Mouse (Mus musculus) kidney, embryonic 16.5 days (tissue): Measurements from ENCODE around the gene Smim20. TPM values are rescaled to one million over a fixed set of nuclear protein-coding genes. Genes with fewer than 3 reads are reported as not detected.
A peak's percentile ranks its signal among the peaks of the same experiment; 100 is the strongest.

Experiments
- ATAC-seq: fragments of 200-750 bp; cut with Nextera tagmentation; 2 replicates; pipeline ENCODE4 v1.8.0; 2017; ENCODE audit warnings: moderate TSS enrichment; ENCODE audit not compliant: low FRiP score, low TSS enrichment
- H3K27ac ChIP-seq: fragments of 300-500 bp; sonication (generic); 2 replicates; pipeline ENCODE4 v1.5.1; 2014; ENCODE audit warnings: low read length
- H3K27me3 ChIP-seq: fragments of 300-500 bp; sonication (generic); 2 replicates; pipeline ENCODE4 v1.6.1; 2014; ENCODE audit warnings: low read length, control low read depth, mixed read lengths; ENCODE audit not compliant: insufficient read depth
- H3K36me3 ChIP-seq: fragments of 300-500 bp; sonication (generic); 2 replicates; pipeline ENCODE4 v1.6.1; 2014; ENCODE audit warnings: low read length, control low read depth, mixed read lengths; ENCODE audit not compliant: insufficient read depth
- H3K4me1 ChIP-seq: fragments of 300-500 bp; sonication (generic); 2 replicates; pipeline ENCODE4 v1.6.1; 2014; ENCODE audit warnings: low read length, control low read depth, mixed read lengths; ENCODE audit not compliant: insufficient read depth
- H3K4me2 ChIP-seq: fragments of 300-500 bp; sonication (generic); replicated peaks from 2 replicates; pipeline ENCODE4 v1.6.1; 2014; ENCODE audit warnings: low read depth, low read length
- H3K4me3 ChIP-seq: fragments of 300-500 bp; sonication (generic); 2 replicates; pipeline ENCODE4 v1.5.1; 2014; ENCODE audit warnings: mild to moderate bottlenecking, low read length
- H3K9ac ChIP-seq: fragments of 300-500 bp; sonication (generic); replicated peaks from 2 replicates; pipeline ENCODE4 v1.6.1; 2014; ENCODE audit warnings: low read length
- H3K9me3 ChIP-seq: fragments of 300-500 bp; sonication (generic); 2 replicates; pipeline ENCODE4 v1.6.1; 2016; ENCODE audit warnings: low read length, control low read depth
- WGBS: fragments of 180-500 bp; shearing (Covaris S2); extraction: QIAGEN DNeasy Blood & Tissue Kit; methylation state at CpG from one replicate; pipeline ENCODE4 v1.1.7; 2014; 5-methylcytosine and 5-hydroxymethylcytosine counted together
- polyA plus RNA-seq: library from polyadenylated mRNA; unstranded; fragments of >200 nt; fragmentation: Nextera tagmentation; extraction: Ambion mirVana; gene quantifications from 2 replicates; pipeline ENCODE4 v1.2.1, GENCODE M21; 2015

Gene Smim20
- polyA plus RNA-seq, 1 experiment from 2014 or later = 98.2 TPM

DNA sequence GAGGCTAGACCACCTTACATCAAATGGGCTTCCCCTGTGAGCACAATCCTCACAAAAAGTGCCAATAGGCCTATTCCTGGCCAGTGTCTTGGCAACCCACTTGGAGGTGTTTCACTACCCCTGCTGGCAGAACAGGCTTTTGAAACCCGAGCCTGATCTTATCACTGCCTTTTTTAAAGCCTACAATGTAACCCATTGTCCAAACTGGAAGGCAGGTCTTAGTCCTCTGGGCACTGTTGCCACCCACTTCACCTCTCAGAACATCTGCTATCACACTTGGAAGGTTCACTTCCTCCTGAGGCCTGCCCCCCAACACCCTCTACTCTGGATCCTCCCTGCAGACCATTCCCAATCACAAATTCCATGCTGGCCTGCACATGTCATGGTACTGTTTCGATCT, 25.8 kb upstream of the Smim20 start:
- peak; percentile 68 for ATAC-seq
- no peaks in the 10 kb centered on the region for H3K27me3 ChIP-seq
- H3K4me3 ChIP-seq = no peak overlapping the region
- H3K27ac ChIP-seq = no peak overlapping the region
- WGBS = 57% methylated on average over 2 of the region's 2 CpGs
- H3K4me2 ChIP-seq = no peak overlapping the region
- 0 out of 2 replicates have a peak, but pooled peaks cover 3% of the 10 kb centered on the region for H3K4me1 ChIP-seq
- no peaks in the 10 kb centered on the region for H3K9me3 ChIP-seq
- H3K9ac ChIP-seq = no peak overlapping the region
- H3K36me3 ChIP-seq = no peaks in the 10 kb centered on the region

DNA sequence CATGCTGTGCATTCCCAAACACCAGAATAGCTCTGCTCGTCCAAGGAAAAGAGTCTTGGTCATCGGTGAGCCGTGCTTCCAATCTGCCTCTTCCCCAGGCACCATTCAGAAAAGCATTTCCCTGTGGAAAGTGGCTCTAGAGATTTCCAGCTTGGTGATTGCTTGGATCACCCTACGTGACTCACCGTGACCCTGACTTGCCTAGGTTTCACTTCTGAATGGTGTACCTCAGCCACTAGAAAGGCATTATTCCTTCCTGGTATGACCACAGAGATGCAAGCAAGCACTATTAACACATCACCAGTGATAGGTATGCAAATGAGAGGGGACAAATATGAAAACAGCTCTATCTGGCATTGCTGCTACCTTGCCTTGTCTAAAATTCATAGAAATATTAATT, 24.9 kb upstream of the Smim20 start:
- Histone ChIP-seq H3K4me2 (no peak overlapping the region), H3K4me3 (no peak overlapping the region), H3K27me3 (no peaks in the 10 kb centered on the region), H3K4me1 (0 out of 2 replicates have a peak, but pooled peaks cover 3% of the 10 kb centered on the region), H3K9ac (no peak overlapping the region), H3K27ac (no peak overlapping the region), H3K9me3 (no peaks in the 10 kb centered on the region), H3K36me3 (no peaks in the 10 kb centered on the region)
- WGBS = 66% methylated on average over 5 of the region's 5 CpGs
- no peak for ATAC-seq

DNA sequence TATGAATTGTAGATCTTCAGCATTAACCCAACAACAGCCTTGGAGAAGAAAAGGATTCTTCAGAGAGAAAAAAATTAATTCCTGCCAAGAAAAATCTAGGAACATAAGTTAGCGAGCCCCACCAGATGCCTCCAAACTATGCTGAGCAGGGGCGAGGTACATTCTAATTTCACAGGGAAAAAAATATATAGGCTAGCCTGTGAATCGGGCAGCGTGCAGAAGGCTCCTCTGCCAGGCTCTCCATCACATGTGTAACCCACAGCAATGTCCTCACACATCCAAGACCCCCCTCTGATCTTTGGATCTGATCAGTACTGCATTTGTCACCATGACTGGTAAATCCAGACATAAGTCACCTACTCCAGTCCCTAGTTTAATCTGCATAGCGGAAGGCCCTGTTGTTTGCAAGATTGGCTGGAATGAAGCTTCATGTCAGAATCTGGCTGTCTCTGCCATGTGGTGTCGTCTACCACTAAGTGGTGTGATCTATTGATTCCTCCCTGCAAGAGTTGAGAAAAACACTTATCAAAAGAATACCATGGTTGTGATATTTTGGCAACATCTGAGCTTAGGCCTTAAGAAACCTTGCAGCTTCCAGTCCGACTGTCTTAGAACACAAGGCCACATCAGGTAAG, 23.9 kb upstream of the Smim20 start:
- WGBS = 90% methylated on average over 7 of the region's 7 CpGs
- H3K4me2 ChIP-seq = no peak overlapping the region
- H3K4me1 ChIP-seq = 0 out of 2 replicates have a peak, but pooled peaks cover 3% of the 10 kb centered on the region
- H3K9ac ChIP-seq = no peak overlapping the region
- no peak overlapping the region for H3K4me3 ChIP-seq
- no peaks in the 10 kb centered on the region for H3K27me3 ChIP-seq
- no peaks in the 10 kb centered on the region for H3K9me3 ChIP-seq
- ATAC-seq = no peak
- H3K27ac ChIP-seq = no peak overlapping the region
- no peaks in the 10 kb centered on the region for H3K36me3 ChIP-seq

DNA sequence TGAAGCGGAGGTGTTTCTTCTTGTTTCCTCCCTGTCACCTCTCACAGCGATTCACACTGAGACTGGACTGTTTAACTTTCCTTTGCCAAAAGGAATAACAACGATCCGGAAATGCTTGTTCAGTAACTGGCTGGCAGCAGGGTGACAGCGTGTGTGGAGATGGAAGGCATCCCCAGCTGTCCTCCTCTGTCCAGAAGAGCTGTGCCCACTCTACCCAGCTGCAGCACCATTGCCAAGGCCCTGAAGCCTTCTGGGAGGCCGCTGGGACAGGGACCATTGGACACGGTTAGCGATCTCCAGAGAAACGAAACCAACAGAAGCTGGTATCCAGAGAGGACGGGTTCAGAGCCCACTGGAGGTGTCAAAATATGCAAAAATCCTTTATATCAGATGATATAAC, 22.9 kb upstream of the Smim20 start:
- H3K27me3 ChIP-seq = no peaks in the 10 kb centered on the region
- H3K9me3 ChIP-seq = no peaks in the 10 kb centered on the region
- 0 out of 2 replicates have a peak, but pooled peaks cover 3% of the 10 kb centered on the region for H3K4me1 ChIP-seq
- H3K4me2 ChIP-seq = no peak overlapping the region
- 40% methylated on average over 10 of the region's 10 CpGs for WGBS
- H3K9ac ChIP-seq = no peak overlapping the region
- H3K27ac ChIP-seq = no peak overlapping the region
- no peak for ATAC-seq
- no peaks in the 10 kb centered on the region for H3K36me3 ChIP-seq
- no peak overlapping the region for H3K4me3 ChIP-seq

DNA sequence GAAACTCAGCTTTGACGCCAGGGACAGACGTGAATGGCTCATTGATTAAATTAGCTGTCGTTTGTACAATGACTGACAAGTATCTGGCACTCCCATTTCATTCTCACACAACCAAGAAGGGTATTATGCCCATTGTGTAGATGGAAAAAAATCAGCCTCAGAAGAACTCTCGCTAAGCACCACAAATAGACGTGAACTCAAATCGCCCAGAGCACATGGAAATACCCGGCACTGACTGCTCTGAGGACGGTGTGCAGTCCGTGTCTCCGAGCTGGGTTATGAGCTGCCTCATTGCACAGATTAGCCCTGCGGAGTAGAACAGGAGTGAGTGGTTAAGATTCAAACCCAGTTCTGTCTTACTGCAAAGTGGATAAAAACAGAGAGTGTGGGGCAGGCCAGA, 18.4 kb upstream of the Smim20 start:
- Histone ChIP-seq H3K4me3 (no peak overlapping the region), H3K4me1 (no peaks in the 10 kb centered on the region), H3K4me2 (no peak overlapping the region), H3K9ac (no peak overlapping the region), H3K36me3 (no peaks in the 10 kb centered on the region), H3K27me3 (no peaks in the 10 kb centered on the region), H3K27ac (no peak overlapping the region), H3K9me3 (no peaks in the 10 kb centered on the region)
- ATAC-seq = no peak
- 41% methylated on average over 11 of the region's 11 CpGs for WGBS

DNA sequence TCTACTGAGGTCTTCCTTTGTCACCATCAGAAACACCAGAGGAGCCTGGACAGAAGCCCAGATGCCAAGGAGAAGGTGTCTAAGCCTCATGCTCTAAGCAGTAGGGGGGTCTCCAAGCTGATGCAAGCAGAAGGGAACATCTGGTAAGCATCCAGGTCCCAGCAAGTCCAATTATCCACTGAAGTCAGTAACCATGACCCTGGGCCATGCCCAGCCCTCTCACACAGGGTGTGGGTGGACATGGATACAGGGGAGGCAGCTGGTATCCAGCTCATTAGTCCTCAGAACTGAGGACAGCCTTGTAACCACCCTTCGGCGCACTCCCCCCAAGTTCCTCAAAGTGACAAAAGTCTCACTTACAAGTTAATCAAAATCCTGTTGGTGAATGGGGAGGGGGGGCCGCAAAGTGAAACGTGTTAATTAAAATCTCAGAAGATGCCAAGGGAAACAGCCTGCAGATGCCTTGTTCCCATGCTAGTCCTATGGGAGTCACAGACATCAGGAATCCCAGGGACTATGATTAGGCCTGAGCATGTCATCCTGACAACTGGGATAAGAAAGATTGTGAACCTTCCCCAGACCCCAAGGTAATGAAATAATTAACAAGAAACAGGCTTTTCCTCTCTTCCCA, 17.3 kb upstream of the Smim20 start:
- Histone ChIP-seq H3K9ac (no peak overlapping the region), H3K27me3 (no peaks in the 10 kb centered on the region), H3K9me3 (no peaks in the 10 kb centered on the region), H3K4me1 (no peaks in the 10 kb centered on the region), H3K27ac (no peak overlapping the region), H3K36me3 (no peaks in the 10 kb centered on the region), H3K4me3 (no peak overlapping the region), H3K4me2 (no peak overlapping the region)
- 36% methylated on average over 4 of the region's 4 CpGs for WGBS
- peak; percentile 92 for ATAC-seq

DNA sequence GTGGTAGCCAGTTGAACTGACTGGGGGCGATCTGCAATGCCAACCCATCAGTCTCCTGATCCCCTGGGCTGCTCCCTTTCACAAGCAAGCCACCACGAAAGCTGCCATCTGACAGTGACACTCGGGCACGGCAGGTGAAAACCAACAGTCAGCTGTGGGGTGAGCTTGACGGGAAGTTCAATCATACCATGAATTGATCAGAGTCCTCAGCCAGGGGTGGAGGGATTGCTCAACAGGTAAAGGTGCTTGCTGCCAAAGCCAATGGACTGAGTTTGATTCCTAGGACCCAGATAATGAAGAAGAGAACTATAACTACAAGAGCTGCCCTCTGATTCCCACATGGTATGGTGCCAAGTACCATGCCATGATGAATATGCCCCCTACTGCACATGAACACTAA, 12.7 kb upstream of the Smim20 start:
- H3K4me2 ChIP-seq = no peak overlapping the region
- H3K27me3 ChIP-seq = peaks cover 2% of the 10 kb centered on the region; the same call in 1 of the 2 replicates
- no peak overlapping the region for H3K27ac ChIP-seq
- H3K4me1 ChIP-seq = 0 out of 2 replicates have a peak, but pooled peaks cover 10% of the 10 kb centered on the region
- no peak overlapping the region for H3K4me3 ChIP-seq
- WGBS = 87% methylated on average over 5 of the region's 5 CpGs
- no peaks in the 10 kb centered on the region for H3K36me3 ChIP-seq
- no peak for ATAC-seq
- no peak overlapping the region for H3K9ac ChIP-seq
- no peaks in the 10 kb centered on the region for H3K9me3 ChIP-seq

DNA sequence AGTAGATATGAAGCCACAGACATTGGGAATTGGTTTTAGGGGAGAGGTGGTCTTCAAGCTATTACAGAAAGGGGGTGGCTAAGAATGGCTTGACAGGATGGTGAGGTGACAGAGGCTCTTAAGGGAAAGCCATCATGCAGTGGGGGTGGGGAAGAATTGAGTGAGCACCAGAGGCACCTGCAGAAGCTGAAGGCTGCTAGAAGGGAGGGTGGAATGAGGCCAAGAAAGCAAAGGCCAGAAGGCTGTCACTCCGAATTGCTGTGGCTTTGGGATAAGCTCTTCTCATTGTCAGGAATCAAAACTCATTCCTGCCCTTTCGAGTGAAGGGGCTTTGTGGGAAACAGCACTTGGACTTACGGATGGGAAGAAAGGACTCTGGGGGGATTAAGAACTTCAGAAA, 12.1 kb upstream of the Smim20 start:
- ATAC-seq = no peak
- 0 out of 2 replicates have a peak, but pooled peaks cover 10% of the 10 kb centered on the region for H3K4me1 ChIP-seq
- H3K9ac ChIP-seq = no peak overlapping the region
- no peak overlapping the region for H3K4me3 ChIP-seq
- no peaks in the 10 kb centered on the region for H3K36me3 ChIP-seq
- H3K27ac ChIP-seq = no peak overlapping the region
- peaks cover 3% of the 10 kb centered on the region; the same call in 1 of the 2 replicates for H3K27me3 ChIP-seq
- 67% methylated on average over 3 of the region's 3 CpGs for WGBS
- H3K9me3 ChIP-seq = no peaks in the 10 kb centered on the region
- no peak overlapping the region for H3K4me2 ChIP-seq

DNA sequence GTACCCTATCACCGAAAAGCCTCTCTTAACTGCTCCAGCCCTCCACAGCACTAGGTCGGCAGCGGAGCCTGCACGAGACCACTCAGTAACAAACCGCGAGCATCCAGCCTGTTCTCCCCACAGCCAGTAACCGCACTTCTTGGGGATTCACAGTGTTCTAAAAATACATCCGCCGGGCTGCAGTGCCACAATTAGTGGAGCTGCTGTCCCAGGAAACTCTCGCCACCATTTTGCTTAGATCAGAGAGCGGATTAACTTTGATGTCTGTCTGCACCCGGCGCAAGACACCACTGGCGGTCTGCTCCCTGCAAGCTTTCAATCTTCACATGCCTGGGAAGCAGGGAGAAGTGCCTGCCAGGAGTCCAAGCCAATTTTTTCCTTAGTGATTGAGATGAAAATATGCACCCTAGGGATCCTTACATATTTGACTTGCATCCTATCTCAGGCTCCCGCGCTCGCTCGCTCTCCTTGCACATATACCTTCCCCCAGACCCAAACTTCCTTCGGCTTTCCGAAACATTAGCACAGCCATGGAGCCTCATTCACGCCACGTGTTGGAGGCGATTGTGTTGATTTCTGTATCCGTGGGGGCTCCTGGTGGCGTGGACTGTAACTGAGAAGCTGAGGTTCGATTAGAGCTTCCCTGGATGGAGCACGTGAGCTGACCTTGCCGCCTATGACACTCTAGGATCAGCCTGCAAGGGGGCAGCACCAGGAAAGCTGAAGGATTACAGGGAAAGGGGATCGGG, 8.7 kb upstream of the Smim20 start:
- Histone ChIP-seq H3K27ac (no peak overlapping the region), H3K27me3 (peaks cover 3% of the 10 kb centered on the region; the same call in 1 of the 2 replicates), H3K9ac (peak overlapping the region; percentile 59), H3K4me3 (peak overlapping the region; percentile 45), H3K9me3 (no peaks in the 10 kb centered on the region), H3K4me2 (peak overlapping the region; percentile 72), H3K36me3 (no peaks in the 10 kb centered on the region), H3K4me1 (peaks cover 10% of the 10 kb centered on the region; the same call in 1 of the 2 replicates)
- peak; percentile 37 for ATAC-seq
- WGBS = 3% methylated on average over 29 of the region's 29 CpGs
